Mouse (Mus musculus): ENCODE results near the gene AU018091. TPM values are rescaled to one million over a fixed set of nuclear protein-coding genes. Genes with fewer than 3 reads are reported as not detected.
"Not testable (repeated sequence)": the region's sequence is repeated elsewhere in the genome, so short reads cannot be mapped to it uniquely, and the experiment has no call there.

The AU018091 gene
- polyA plus RNA-seq, 1 experiment from 2014 or later: 0.14 TPM

DNA sequence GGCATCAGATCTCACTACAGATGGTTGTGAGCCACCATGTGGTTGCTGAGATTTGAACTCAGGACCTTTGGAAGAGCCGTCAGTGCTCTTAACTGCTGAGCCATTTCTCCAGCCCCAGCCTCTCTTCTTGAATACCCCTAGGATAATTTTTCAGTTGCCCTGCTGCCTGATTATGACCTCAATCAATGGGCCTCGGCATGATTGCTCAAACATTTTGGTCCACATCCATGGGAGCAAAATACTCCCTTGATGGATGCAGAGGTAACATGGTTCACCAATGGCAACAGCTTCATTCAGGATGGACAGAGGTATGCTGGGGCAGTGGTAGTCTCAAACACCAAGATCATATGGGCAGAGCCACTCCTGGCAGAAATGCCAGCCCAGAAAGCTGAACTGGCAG is 17.7 kb upstream of the AU018091 start:
- not testable (repeated sequence) for H3K4me2 ChIP-seq; H3K4me3 ChIP-seq (ENCODE audit: low read depth, low read length); H3K4me1 ChIP-seq (ENCODE audit: control insufficient read depth, insufficient read depth, low read length); H3K27ac ChIP-seq (ENCODE audit: low read depth, low read length); H3K27me3 ChIP-seq (ENCODE audit: control insufficient read depth, insufficient read depth, low read length); DNase-seq (ENCODE audit: low spot score, missing footprints); H3K9ac ChIP-seq (ENCODE audit: low read length); ATAC-seq (ENCODE audit: low FRiP score); H3K36me3 ChIP-seq (ENCODE audit: control insufficient read depth, insufficient read depth, low read length); H3K9me3 ChIP-seq (ENCODE audit: control insufficient read depth, low read length)
- 77% methylated on average over 2 of the region's 2 CpGs for WGBS

DNA sequence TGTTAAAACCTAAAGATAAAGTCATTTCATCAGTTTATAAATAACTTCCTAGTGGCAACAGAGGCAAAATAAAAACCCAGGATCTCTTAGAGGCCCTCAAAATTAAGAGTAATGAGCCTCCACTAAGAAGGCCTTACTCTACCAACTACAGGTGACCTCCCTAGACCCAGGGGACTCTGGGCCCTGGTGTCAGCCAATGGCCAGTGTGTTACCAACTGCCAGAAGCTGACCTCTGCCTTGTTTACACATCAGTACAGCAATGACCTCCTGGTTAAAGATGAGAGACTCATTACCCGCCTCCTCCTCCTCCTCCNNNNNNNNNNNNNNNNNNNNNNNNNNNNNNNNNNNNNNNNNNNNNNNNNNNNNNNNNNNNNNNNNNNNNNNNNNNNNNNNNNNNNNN is 17.1 kb upstream of the AU018091 start:
- no peak overlapping the region for H3K4me3 ChIP-seq (ENCODE audit: low read depth, low read length)
- H3K9ac ChIP-seq (ENCODE audit: low read length): no peak overlapping the region
- H3K27ac ChIP-seq (ENCODE audit: low read depth, low read length): no peak overlapping the region
- H3K9me3 ChIP-seq (ENCODE audit: control insufficient read depth, low read length): no peaks in the 10 kb centered on the region
- no peak overlapping the region for H3K4me2 ChIP-seq
- DNase-seq (ENCODE audit: low spot score, missing footprints) (no peak), ATAC-seq (ENCODE audit: low FRiP score) (no peak)
- H3K36me3 ChIP-seq (ENCODE audit: control insufficient read depth, insufficient read depth, low read length): no peaks in the 10 kb centered on the region
- H3K27me3 ChIP-seq (ENCODE audit: control insufficient read depth, insufficient read depth, low read length): no peaks in the 10 kb centered on the region
- H3K4me1 ChIP-seq (ENCODE audit: control insufficient read depth, insufficient read depth, low read length): no peaks in the 10 kb centered on the region
- WGBS: 67% methylated on average over 1 of the region's 1 CpGs

DNA sequence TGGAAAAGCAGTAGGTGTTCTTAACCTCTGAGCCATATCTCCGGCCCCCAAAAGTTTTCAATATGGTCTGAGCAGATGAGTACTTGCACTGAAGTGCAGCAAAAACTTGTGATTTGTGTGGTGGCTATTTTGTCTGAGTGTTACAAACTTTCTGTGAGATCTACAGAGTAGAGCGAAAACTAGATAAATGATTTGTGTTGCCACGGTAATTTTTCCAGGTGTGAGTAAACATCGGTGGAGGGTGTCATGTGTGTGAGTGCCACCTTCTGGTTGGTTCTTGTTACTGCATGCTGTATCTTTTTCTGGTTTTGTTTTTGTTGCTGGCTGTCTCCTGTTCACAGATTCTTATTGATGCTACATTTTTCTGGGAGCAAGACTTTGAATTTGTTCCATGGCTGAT is 15.4 kb upstream of the AU018091 start:
- H3K36me3 ChIP-seq (ENCODE audit: control insufficient read depth, insufficient read depth, low read length): no peaks in the 10 kb centered on the region
- H3K9ac ChIP-seq (ENCODE audit: low read length): no peak overlapping the region
- no peaks in the 10 kb centered on the region for H3K9me3 ChIP-seq (ENCODE audit: control insufficient read depth, low read length)
- no peaks in the 10 kb centered on the region for H3K4me1 ChIP-seq (ENCODE audit: control insufficient read depth, insufficient read depth, low read length)
- WGBS: 47% methylated on average over 4 of the region's 4 CpGs
- H3K27me3 ChIP-seq (ENCODE audit: control insufficient read depth, insufficient read depth, low read length): no peaks in the 10 kb centered on the region
- ATAC-seq (ENCODE audit: low FRiP score): no peak
- H3K27ac ChIP-seq (ENCODE audit: low read depth, low read length): no peak overlapping the region
- H3K4me3 ChIP-seq (ENCODE audit: low read depth, low read length): no peak overlapping the region
- DNase-seq (ENCODE audit: low spot score, missing footprints): no peak
- no peak overlapping the region for H3K4me2 ChIP-seq

DNA sequence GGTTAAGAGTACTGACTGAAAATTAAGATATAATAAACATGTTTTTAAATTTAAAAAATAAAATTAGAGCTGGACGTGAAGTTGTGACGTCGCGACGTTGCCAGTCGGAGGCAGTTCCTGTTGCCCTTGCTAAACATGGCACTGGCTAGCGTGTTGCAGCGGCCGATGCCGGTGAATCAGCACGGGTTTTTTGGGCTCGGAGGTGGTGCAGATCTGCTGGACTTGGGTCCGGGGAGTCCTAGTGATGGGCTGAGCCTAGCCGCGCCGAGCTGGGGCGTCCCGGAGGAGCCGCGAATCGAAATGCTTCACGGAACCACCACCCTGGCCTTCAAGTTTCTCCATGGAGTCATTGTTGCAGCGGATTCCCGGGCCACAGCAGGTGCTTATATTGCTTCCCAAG is 12.0 kb upstream of the AU018091 start:
- not testable (repeated sequence) for H3K27me3 ChIP-seq (ENCODE audit: control insufficient read depth, insufficient read depth, low read length); ATAC-seq (ENCODE audit: low FRiP score); H3K4me1 ChIP-seq (ENCODE audit: control insufficient read depth, insufficient read depth, low read length); H3K27ac ChIP-seq (ENCODE audit: low read depth, low read length); H3K9ac ChIP-seq (ENCODE audit: low read length); H3K9me3 ChIP-seq (ENCODE audit: control insufficient read depth, low read length); H3K4me3 ChIP-seq (ENCODE audit: low read depth, low read length); H3K4me2 ChIP-seq; DNase-seq (ENCODE audit: low spot score, missing footprints); H3K36me3 ChIP-seq (ENCODE audit: control insufficient read depth, insufficient read depth, low read length)
- 92% methylated on average over 24 of the region's 24 CpGs for WGBS

DNA sequence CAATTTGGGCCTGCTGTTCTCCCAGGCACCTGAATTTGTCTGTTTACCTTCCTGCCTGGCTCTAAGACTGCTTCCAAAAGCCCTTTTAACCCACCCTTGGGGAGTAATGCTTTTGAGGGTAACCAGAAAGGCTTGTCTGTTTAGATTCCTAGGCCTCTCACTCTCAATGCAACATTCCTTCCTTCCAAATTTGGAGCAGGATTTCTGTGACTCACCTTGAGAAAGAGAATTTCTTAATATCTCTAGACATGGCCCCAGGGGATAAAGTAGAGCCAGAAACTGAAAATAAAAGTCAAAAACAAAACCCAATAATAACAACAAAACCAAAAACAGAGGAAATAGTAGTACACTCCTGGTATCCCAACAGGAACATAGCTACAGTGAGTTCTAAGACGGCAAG is 707 bp downstream of the AU018091 start:
- no peak overlapping the region for H3K4me2 ChIP-seq

DNA sequence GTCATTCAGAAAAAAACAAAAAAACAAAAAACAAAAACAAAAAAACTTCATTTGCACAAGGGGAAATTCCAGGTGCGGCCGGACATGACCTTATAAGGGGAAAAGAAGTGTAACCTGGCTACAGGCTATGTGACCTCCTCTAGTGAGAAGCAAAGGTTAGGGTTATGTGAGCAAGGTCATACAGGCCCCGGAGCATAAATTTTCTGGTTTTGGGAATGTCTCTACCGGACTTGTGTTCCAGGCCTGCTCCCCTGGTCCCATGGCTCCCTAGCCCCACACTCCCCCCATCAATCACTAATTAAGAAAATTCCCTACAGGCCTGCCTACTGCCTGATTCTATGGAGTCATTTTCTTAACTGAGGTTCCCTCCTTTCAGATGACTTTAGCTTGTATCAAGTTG is 2.7 kb downstream of the AU018091 start:
- 90% methylated on average over 4 of the region's 4 CpGs for WGBS
- H3K36me3 ChIP-seq (ENCODE audit: control insufficient read depth, insufficient read depth, low read length): no peaks in the 10 kb centered on the region
- H3K27me3 ChIP-seq (ENCODE audit: control insufficient read depth, insufficient read depth, low read length): no peaks in the 10 kb centered on the region
- H3K9me3 ChIP-seq (ENCODE audit: control insufficient read depth, low read length): no peaks in the 10 kb centered on the region
- H3K4me3 ChIP-seq (ENCODE audit: low read depth, low read length): no peak overlapping the region
- ATAC-seq (ENCODE audit: low FRiP score) (no peak), DNase-seq (ENCODE audit: low spot score, missing footprints) (no peak)
- no peaks in the 10 kb centered on the region for H3K4me1 ChIP-seq (ENCODE audit: control insufficient read depth, insufficient read depth, low read length)
- H3K27ac ChIP-seq (ENCODE audit: low read depth, low read length): no peak overlapping the region
- H3K9ac ChIP-seq (ENCODE audit: low read length): no peak overlapping the region
- no peak overlapping the region for H3K4me2 ChIP-seq

More for the DNA sequence above, 707 bp downstream of the AU018091 start:
- no peaks in the 10 kb centered on the region for H3K9me3 ChIP-seq (ENCODE audit: control insufficient read depth, low read length)
- no peak for DNase-seq (ENCODE audit: low spot score, missing footprints)
- no peak overlapping the region for H3K4me3 ChIP-seq (ENCODE audit: low read depth, low read length)
- no peaks in the 10 kb centered on the region for H3K4me1 ChIP-seq (ENCODE audit: control insufficient read depth, insufficient read depth, low read length)
- H3K27me3 ChIP-seq (ENCODE audit: control insufficient read depth, insufficient read depth, low read length): no peaks in the 10 kb centered on the region
- H3K27ac ChIP-seq (ENCODE audit: low read depth, low read length): no peak overlapping the region
- ATAC-seq (ENCODE audit: low FRiP score): no peak
- H3K9ac ChIP-seq (ENCODE audit: low read length): no peak overlapping the region
- 96% methylated on average over 1 of the region's 1 CpGs for WGBS
- H3K36me3 ChIP-seq (ENCODE audit: control insufficient read depth, insufficient read depth, low read length): no peaks in the 10 kb centered on the region

DNA sequence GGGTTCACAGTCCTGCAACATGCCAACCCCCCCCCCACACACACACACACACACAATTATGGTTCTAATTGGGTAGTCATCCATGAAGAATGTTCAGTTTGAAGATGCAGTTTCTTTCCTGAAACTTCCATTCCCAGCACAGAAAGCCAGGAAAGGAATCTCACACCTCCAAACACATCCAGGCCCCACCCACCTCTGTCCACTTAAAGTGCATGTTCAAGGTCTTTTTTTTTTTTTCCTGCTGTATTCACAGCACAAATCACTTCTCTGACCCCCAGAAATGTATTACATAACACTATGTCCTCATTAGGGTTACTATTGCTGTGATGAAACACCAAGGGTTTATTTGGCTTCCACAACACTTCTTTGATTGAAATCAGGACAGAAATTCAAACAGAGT is 4.0 kb downstream of the AU018091 start:
- Histone ChIP-seq H3K9ac (ENCODE audit: low read length) (no peak overlapping the region), H3K9me3 (ENCODE audit: control insufficient read depth, low read length) (no peaks in the 10 kb centered on the region), H3K4me2 (no peak overlapping the region), H3K27me3 (ENCODE audit: control insufficient read depth, insufficient read depth, low read length) (no peaks in the 10 kb centered on the region), H3K4me1 (ENCODE audit: control insufficient read depth, insufficient read depth, low read length) (no peaks in the 10 kb centered on the region), H3K27ac (ENCODE audit: low read depth, low read length) (no peak overlapping the region), H3K4me3 (ENCODE audit: low read depth, low read length) (no peak overlapping the region), H3K36me3 (ENCODE audit: control insufficient read depth, insufficient read depth, low read length) (no peaks in the 10 kb centered on the region)
- DNase-seq (ENCODE audit: low spot score, missing footprints) (no peak), ATAC-seq (ENCODE audit: low FRiP score) (no peak)

DNA sequence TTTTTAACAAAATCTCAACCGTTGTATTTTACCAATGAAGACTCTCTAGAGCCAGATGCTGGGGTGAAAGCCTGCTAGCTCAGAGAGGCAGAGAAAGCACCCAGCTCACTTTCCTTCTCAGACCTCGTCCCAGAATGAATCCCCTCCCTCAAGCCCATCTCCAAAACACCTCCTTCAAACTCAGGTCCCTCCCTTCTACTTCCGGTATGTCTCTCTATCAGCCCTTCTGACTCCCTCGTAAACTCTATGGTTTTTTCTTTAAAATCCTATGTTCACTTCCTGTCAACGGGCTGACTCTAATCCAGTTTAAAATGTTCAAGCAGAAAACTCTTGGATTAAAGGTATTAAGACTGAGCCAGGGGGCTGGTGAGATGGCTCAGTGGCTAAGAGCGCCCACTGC is 4.6 kb downstream of the AU018091 start:
- no peaks in the 10 kb centered on the region for H3K27me3 ChIP-seq (ENCODE audit: control insufficient read depth, insufficient read depth, low read length)

DNA sequence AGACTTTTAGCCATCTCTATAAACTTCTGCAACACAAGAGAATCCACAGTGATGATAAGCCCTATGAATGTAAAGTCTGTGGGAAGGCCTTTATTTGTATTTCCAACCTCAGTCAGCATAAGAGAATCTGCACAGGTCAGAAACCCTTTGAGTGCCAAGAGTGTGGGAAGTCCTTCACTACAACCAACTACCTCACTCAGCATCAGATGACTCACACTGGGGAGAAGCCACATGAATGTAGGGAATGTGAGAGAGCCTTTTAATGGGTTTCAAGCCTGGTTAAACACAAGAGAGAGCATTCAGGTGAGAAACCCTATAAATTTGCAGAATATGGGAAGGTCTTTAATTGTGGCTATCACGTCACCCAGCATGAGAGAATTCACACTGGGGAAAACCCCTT is 18.6 kb downstream of the AU018091 start:
- H3K4me3 ChIP-seq (ENCODE audit: low read depth, low read length): no peak overlapping the region
- 84% methylated on average over 1 of the region's 1 CpGs for WGBS
- no peaks in the 10 kb centered on the region for H3K36me3 ChIP-seq (ENCODE audit: control insufficient read depth, insufficient read depth, low read length)
- no peak for ATAC-seq (ENCODE audit: low FRiP score)
- H3K4me2 ChIP-seq: no peak overlapping the region
- no peaks in the 10 kb centered on the region for H3K27me3 ChIP-seq (ENCODE audit: control insufficient read depth, insufficient read depth, low read length)
- H3K4me1 ChIP-seq (ENCODE audit: control insufficient read depth, insufficient read depth, low read length): no peaks in the 10 kb centered on the region
- no peak overlapping the region for H3K27ac ChIP-seq (ENCODE audit: low read depth, low read length)
- H3K9ac ChIP-seq (ENCODE audit: low read length): no peak overlapping the region
- peaks cover 10% of the 10 kb centered on the region for H3K9me3 ChIP-seq (ENCODE audit: control insufficient read depth, low read length)
- no peak for DNase-seq (ENCODE audit: low spot score, missing footprints)

More for the DNA sequence above, 4.6 kb downstream of the AU018091 start:
- no peaks in the 10 kb centered on the region for H3K4me1 ChIP-seq (ENCODE audit: control insufficient read depth, insufficient read depth, low read length)
- H3K4me3 ChIP-seq (ENCODE audit: low read depth, low read length): no peak overlapping the region
- H3K27ac ChIP-seq (ENCODE audit: low read depth, low read length): no peak overlapping the region
- 83% methylated on average over 6 of the region's 6 CpGs for WGBS
- no peaks in the 10 kb centered on the region for H3K36me3 ChIP-seq (ENCODE audit: control insufficient read depth, insufficient read depth, low read length)
- H3K9ac ChIP-seq (ENCODE audit: low read length): no peak overlapping the region
- no peaks in the 10 kb centered on the region; the same call in 1 of the 2 replicates for H3K9me3 ChIP-seq (ENCODE audit: control insufficient read depth, low read length)
- H3K4me2 ChIP-seq: no peak overlapping the region
- DNase-seq (ENCODE audit: low spot score, missing footprints) (no peak), ATAC-seq (ENCODE audit: low FRiP score) (no peak)

DNA sequence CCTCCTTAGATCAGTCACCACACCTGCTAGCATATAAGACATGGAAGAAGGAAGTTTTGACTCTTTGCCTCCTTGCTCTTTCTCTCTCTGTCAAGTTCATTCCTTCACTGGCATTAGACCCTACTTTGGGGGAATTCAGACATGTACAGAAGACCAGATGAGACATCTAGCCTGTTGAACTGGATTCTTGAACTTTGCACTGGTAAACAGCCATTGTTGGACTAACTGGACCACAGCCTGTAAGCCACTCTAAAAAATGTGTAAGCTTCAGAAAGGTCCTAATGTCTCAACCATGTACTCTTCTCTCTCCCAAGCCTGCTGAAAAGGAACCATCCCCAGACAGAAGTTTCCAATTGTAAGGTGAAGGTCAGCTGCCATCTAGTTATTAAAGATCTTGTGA is 22.9 kb downstream of the AU018091 start:
- no peak overlapping the region for H3K27ac ChIP-seq (ENCODE audit: low read depth, low read length)
- H3K4me3 ChIP-seq (ENCODE audit: low read depth, low read length): no peak overlapping the region
- no peaks in the 10 kb centered on the region for H3K4me1 ChIP-seq (ENCODE audit: control insufficient read depth, insufficient read depth, low read length)
- peaks cover 14% of the 10 kb centered on the region for H3K9me3 ChIP-seq (ENCODE audit: control insufficient read depth, low read length)
- no peak for DNase-seq (ENCODE audit: low spot score, missing footprints)
- no peak for ATAC-seq (ENCODE audit: low FRiP score)
- no peak overlapping the region for H3K9ac ChIP-seq (ENCODE audit: low read length)
- H3K4me2 ChIP-seq: no peak overlapping the region
- no peaks in the 10 kb centered on the region for H3K27me3 ChIP-seq (ENCODE audit: control insufficient read depth, insufficient read depth, low read length)
- H3K36me3 ChIP-seq (ENCODE audit: control insufficient read depth, insufficient read depth, low read length): no peaks in the 10 kb centered on the region
